In the genomic region with DNA sequence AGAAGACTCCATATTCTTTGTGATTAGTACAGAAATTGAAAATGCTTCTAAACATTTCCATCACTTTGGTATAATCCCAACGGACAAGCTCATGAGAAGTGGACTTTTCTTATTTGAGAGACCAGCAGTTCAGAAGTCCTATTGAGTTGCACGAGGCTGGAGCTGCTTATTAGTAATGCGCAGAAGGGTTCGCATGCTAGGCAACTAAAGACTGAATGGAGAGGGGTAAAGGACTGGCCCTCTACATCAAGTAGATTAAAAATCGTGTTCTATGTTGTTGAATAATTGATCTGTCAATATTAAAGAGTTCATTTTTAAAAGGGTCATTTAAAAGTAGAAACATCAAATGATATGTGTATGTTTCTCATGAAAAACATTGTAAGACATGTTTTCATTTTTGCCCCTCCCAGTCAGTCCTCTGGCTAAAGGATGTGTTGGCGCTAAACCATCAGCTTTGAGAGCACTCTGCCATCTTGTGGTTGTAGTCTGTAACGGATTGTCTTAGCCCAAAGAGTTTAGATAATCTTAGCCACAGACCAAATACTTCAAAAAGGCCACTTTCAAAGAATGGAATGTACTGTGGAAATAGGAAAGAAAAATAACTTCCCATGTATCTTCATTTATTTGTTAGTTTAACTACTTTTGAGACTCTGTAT, we compare ENCODE assay signal across 8 mouse cellular contexts. TPM values are rescaled to one million over a fixed set of nuclear protein-coding genes. Genes with fewer than 3 reads are reported as not detected.
DNase-seq lines count a peak whose midpoint lies in the region; ATAC-seq lines count a peak whose summit lies in the region.

No protein-coding gene starts in this region.

- H3K27me3 ChIP-seq in heart, embryonic 15.5 days, result 0 out of 2 replicates have a peak, but pooled peaks cover 4% of the 10 kb centered on the region

- peak overlapping the region; percentile 73; the same call in 1 of the 2 replicates for H3K9ac ChIP-seq in heart, embryonic 15.5 days

- H3K36me3 ChIP-seq in heart, embryonic 15.5 days, result no peaks in the 10 kb centered on the region; the same call in 1 of the 2 replicates

- WGBS in heart, embryonic 15.5 days, result 45% methylated on average over 7 of the region's 7 CpGs

- peak; percentile 50 for DNase-seq in gastrocnemius, adult 18-20 months (ENCODE audit: low spot score)
- DNase-seq in gastrocnemius, adult 8-10 months (ENCODE audit: low spot score in 2 of 2), result no peak
- peak; percentile 80 for DNase-seq in R1 (ENCODE audit: low read depth, low spot score)
- DNase-seq in embryo, embryonic 11.5 days (ENCODE audit: low read depth, low spot score), result peak; percentile 46
- peak; percentile 47 to 54 for DNase-seq in kidney, postnatal 36 days
- DNase-seq in lung, postnatal 14 days, result peak; percentile 46
- DNase-seq in skeletal muscle tissue, adult 2 months (ENCODE audit: low read depth, low spot score), result peak; percentile 21

- peaks cover 11% of the 10 kb centered on the region for H3K4me1 ChIP-seq in heart, embryonic 15.5 days (replicated peaks)

- no peaks in the 10 kb centered on the region for H3K9me3 ChIP-seq in heart, embryonic 15.5 days (replicated peaks)

- H3K4me3 ChIP-seq in heart, embryonic 15.5 days, result peak overlapping the region; percentile 76

- peak; percentile 75 for ATAC-seq in heart, embryonic 15.5 days (replicated peaks; ENCODE audit: insufficient number of reproducible peaks, insufficient read depth, low FRiP score, low read depth)

- peak overlapping the region; percentile 87 for H3K4me2 ChIP-seq in heart, embryonic 15.5 days

- peak overlapping the region; percentile 28; the same call in 1 of the 2 replicates for H3K27ac ChIP-seq in heart, embryonic 15.5 days

RNA-seq across cellular contexts. Expression of a gene that starts 0.8 kb away (rescaled TPM):
- total RNA-seq in gastrocnemius, adult 18-20 months (2021), result 10 to 100 TPM; 13.8 to 16.5 TPM
- total RNA-seq in gastrocnemius, adult 8-10 months (2022), result 10 to 100 TPM; 12.4 to 18.0 (median 15.6) TPM
- 44.2 and 45.3 TPM in 2 replicates for polyA plus RNA-seq in heart, embryonic 15.5 days (2015; fragmentation: Nextera tagmentation; extraction: Ambion mirVana)

RNA-seq across cellular contexts. Expression of a gene that starts 25.4 kb away (rescaled TPM):
- under 1 TPM; 0.46 to 0.47 TPM for total RNA-seq in gastrocnemius, adult 18-20 months (2021)
- total RNA-seq in gastrocnemius, adult 8-10 months (2022), result under 1 TPM; 0.16 to 0.38 (median 0.25) TPM
- polyA plus RNA-seq in heart, embryonic 15.5 days (2015; fragmentation: Nextera tagmentation; extraction: Ambion mirVana), result 0.06 and 0.47 TPM in 2 replicates

RNA-seq across cellular contexts. Expression of a gene that starts 37.2 kb away (rescaled TPM):
- 10 to 100 TPM in 1 of 2 experiments, 1 to 10 TPM in 1; 1.8 to 31.5 TPM for total RNA-seq in gastrocnemius, adult 18-20 months (2021)
- 10 to 100 TPM in 1 of 4 experiments, 1 to 10 TPM in 3; 7.8 to 18.8 (median 8.4) TPM for total RNA-seq in gastrocnemius, adult 8-10 months (2022)
- polyA plus RNA-seq in heart, embryonic 15.5 days (2015; fragmentation: Nextera tagmentation; extraction: Ambion mirVana), result 354 and 528 TPM in 2 replicates

Comparison
In these comparisons a context has a peak if more than half of its experiments do, and no peak if none do; other contexts are left out.
1. DNase-seq: peak in gastrocnemius, adult 18-20 months (single experiment), R1 (single experiment), embryo, embryonic 11.5 days (single experiment), kidney, postnatal 36 days (2 of 2), lung, postnatal 14 days (single experiment) and skeletal muscle tissue, adult 2 months (single experiment); none in gastrocnemius, adult 8-10 months (0 of 2).